Mouse (Mus musculus) liver (tissue): Measurements from ENCODE around the gene Ccdc170.
"Not testable (repeated sequence)": the region's sequence is repeated elsewhere in the genome, so short reads cannot be mapped to it uniquely, and the experiment has no call there.

Source experiments
- DNase-seq: peaks from one replicate; pipeline ENCODE4 v3.0.0-alpha.2; 2020; ENCODE audit warnings: mixed read lengths

Gene Ccdc170

GRCm38 (mm10) chr10:4601612-4602011 is 119.3 kb downstream of the Ccdc170 start:
- not testable (repeated sequence) for DNase-seq

- no peak for DNase-seq
These were observed 120.2 kb downstream of the Ccdc170 start for GRCm38 (mm10) chr10:4602466-4602865.

GRCm38 (mm10) chr10:4604527-4605209 is 122.4 kb downstream of the Ccdc170 start:
- no peak for DNase-seq

GRCm38 (mm10) chr10:4610234-4610633 is 127.9 kb downstream of the Ccdc170 start:
- DNase-seq: no peak

GRCm38 (mm10) chr10:4611386-4612155 is 129.3 kb downstream of the Ccdc170 start, which contains the start of gene Esr1:
Gene Esr1 (plus strand): TSS chr10:4611593.
- DNase-seq: no peak
